Comparison of ENCODE assay signal across 8 mouse cellular contexts in genomic region chr6:114076560-114076959, GRCm38 (mm10). TPM values are rescaled to one million over a fixed set of nuclear protein-coding genes. Genes with fewer than 3 reads are reported as not detected.
A peak's percentile ranks its signal among the peaks of the same experiment; 100 is the strongest.
DNase-seq lines count a peak whose midpoint lies in the region; ATAC-seq and TF ChIP-seq lines count a peak whose summit lies in the region.

No protein-coding gene starts in this region.

- DNase-seq in adrenal gland, postnatal 14 days, result peak; percentile 70
- DNase-seq in forebrain, postnatal 0 days, result peak; percentile 82
- peak; percentile 67 to 85 for DNase-seq in layer of hippocampus, adult 18-20 months (ENCODE audit: low spot score in 2 of 2)
- no peak for DNase-seq in natural killer cell, adult 2 months (ENCODE audit: low spot score in 2 of 2)

- WGBS in intestine, postnatal 0 days, result 49% methylated on average over 3 of the region's 3 CpGs
- 49% methylated on average over 3 of the region's 3 CpGs for WGBS in intestine, embryonic 15.5 days
- 54% methylated on average over 3 of the region's 3 CpGs for WGBS in forebrain, postnatal 0 days
- 62% methylated on average over 3 of the region's 3 CpGs for WGBS in neural tube, embryonic 13.5 days

- no peak overlapping the region for H3K9ac ChIP-seq in intestine, postnatal 0 days (ENCODE audit: low read depth, low read length)
- H3K9ac ChIP-seq in intestine, embryonic 15.5 days, result no peak overlapping the region
- H3K9ac ChIP-seq in forebrain, postnatal 0 days, result no peak overlapping the region
- no peak overlapping the region for H3K9ac ChIP-seq in neural tube, embryonic 13.5 days

- H3K27ac ChIP-seq in intestine, postnatal 0 days (ENCODE audit: low read depth, low read length), result no peak overlapping the region
- H3K27ac ChIP-seq in intestine, embryonic 15.5 days, result no peak overlapping the region
- H3K27ac ChIP-seq in forebrain, postnatal 0 days (ENCODE audit: low read depth, low read length), result no peak overlapping the region
- no peak overlapping the region for H3K27ac ChIP-seq in neural tube, embryonic 13.5 days (replicated peaks)

- H3K9me3 ChIP-seq in intestine, postnatal 0 days (ENCODE audit: control insufficient read depth), result no peaks in the 10 kb centered on the region
- H3K9me3 ChIP-seq in intestine, embryonic 15.5 days, result no peaks in the 10 kb centered on the region
- no peaks in the 10 kb centered on the region for H3K9me3 ChIP-seq in forebrain, postnatal 0 days (ENCODE audit: low read length)
- H3K9me3 ChIP-seq in neural tube, embryonic 13.5 days, result no peaks in the 10 kb centered on the region

- no peak overlapping the region for H3K4me3 ChIP-seq in intestine, postnatal 0 days (ENCODE audit: low read depth, low read length)
- H3K4me3 ChIP-seq in intestine, embryonic 15.5 days (replicated peaks), result no peak overlapping the region
- H3K4me3 ChIP-seq in forebrain, postnatal 0 days (ENCODE audit: low read depth, low read length), result no peak overlapping the region
- H3K4me3 ChIP-seq in neural tube, embryonic 13.5 days, result no peak overlapping the region

- TF ChIP-seq CTCF in intestine, postnatal 0 days (IDR thresholded peaks at IDR 0.05; ENCODE audit: low read depth), result peak; percentile 58
- peak; percentile 94 for TF ChIP-seq CTCF in forebrain, postnatal 0 days (IDR thresholded peaks at IDR 0.05; ENCODE audit: low read depth)

- H3K27me3 ChIP-seq in intestine, postnatal 0 days (replicated peaks; ENCODE audit: control insufficient read depth, insufficient read depth, low read length), result no peaks in the 10 kb centered on the region
- no peaks in the 10 kb centered on the region for H3K27me3 ChIP-seq in intestine, embryonic 15.5 days (replicated peaks)
- H3K27me3 ChIP-seq in forebrain, postnatal 0 days (ENCODE audit: insufficient read depth, low read length), result no peaks in the 10 kb centered on the region
- H3K27me3 ChIP-seq in neural tube, embryonic 13.5 days, result no peaks in the 10 kb centered on the region

- no peak for ATAC-seq in intestine, postnatal 0 days
- ATAC-seq in intestine, embryonic 15.5 days, result no peak
- ATAC-seq in forebrain, postnatal 0 days, result peak; percentile 97
- peak; percentile 81 for ATAC-seq in neural tube, embryonic 13.5 days (ENCODE audit: low read depth)
- ATAC-seq in erythroblast, adult 5-6 weeks (replicated peaks; ENCODE audit: low FRiP score, poor library complexity, severe bottlenecking), result no peak

- no peaks in the 10 kb centered on the region for H3K36me3 ChIP-seq in intestine, postnatal 0 days (ENCODE audit: control insufficient read depth, insufficient read depth)
- no peaks in the 10 kb centered on the region for H3K36me3 ChIP-seq in intestine, embryonic 15.5 days
- no peaks in the 10 kb centered on the region for H3K36me3 ChIP-seq in forebrain, postnatal 0 days (ENCODE audit: insufficient read depth)
- H3K36me3 ChIP-seq in neural tube, embryonic 13.5 days, result no peaks in the 10 kb centered on the region

- H3K4me1 ChIP-seq in intestine, postnatal 0 days (replicated peaks; ENCODE audit: control insufficient read depth, insufficient read depth, low read length), result no peaks in the 10 kb centered on the region
- no peaks in the 10 kb centered on the region for H3K4me1 ChIP-seq in intestine, embryonic 15.5 days (replicated peaks)
- no peaks in the 10 kb centered on the region for H3K4me1 ChIP-seq in forebrain, postnatal 0 days (ENCODE audit: insufficient read depth)
- no peaks in the 10 kb centered on the region for H3K4me1 ChIP-seq in neural tube, embryonic 13.5 days (replicated peaks)

- no peak overlapping the region for H3K4me2 ChIP-seq in intestine, postnatal 0 days (replicated peaks; ENCODE audit: low read depth)
- no peak overlapping the region for H3K4me2 ChIP-seq in intestine, embryonic 15.5 days (replicated peaks)
- H3K4me2 ChIP-seq in forebrain, postnatal 0 days (ENCODE audit: low read depth), result no peak overlapping the region
- no peak overlapping the region for H3K4me2 ChIP-seq in neural tube, embryonic 13.5 days

RNA-seq across cellular contexts. Expression of gene Atp2b2, which starts 34.1 kb away (rescaled TPM):
- polyA plus RNA-seq in intestine, postnatal 0 days (2015; fragmentation: Nextera tagmentation; extraction: Ambion mirVana), result 0.48 TPM in 2 replicates
- 1.00 and 1.1 TPM in 2 replicates for polyA plus RNA-seq in intestine, embryonic 15.5 days (2015; fragmentation: Nextera tagmentation; extraction: Ambion mirVana)
- total RNA-seq in adrenal gland, postnatal 14 days (2021), result 4.7 and 5.5 TPM in 2 replicates
- total RNA-seq in forebrain, postnatal 0 days (2014; rRNA removed), result 59.4 and 65.1 TPM in 2 replicates
- 24.2 and 37.8 TPM in 2 replicates for polyA plus RNA-seq in forebrain, postnatal 0 days (2015; fragmentation: Nextera tagmentation; extraction: Ambion mirVana)
- total RNA-seq in layer of hippocampus, adult 18-20 months (2021), result 100 to 1,000 TPM; 313 to 326 TPM
- polyA plus RNA-seq in neural tube, embryonic 13.5 days (2015; fragmentation: Nextera tagmentation; extraction: Ambion mirVana), result 22.0 and 23.4 TPM in 2 replicates
- total RNA-seq in erythroblast, adult 5-6 weeks (2015; ENCODE audit: low replicate concordance), result not detected in 2 replicates
- total RNA-seq in erythroblast, adult 5-6 weeks (2017; ENCODE audit: low replicate concordance), result under 0.01 and 0.14 TPM in 2 replicates

RNA-seq across cellular contexts. Expression of gene Slc6a11, which starts 54.5 kb away (rescaled TPM):
- polyA plus RNA-seq in intestine, postnatal 0 days (2015; fragmentation: Nextera tagmentation; extraction: Ambion mirVana), result 0.04 TPM in 1 of 2 replicates, not detected in the other
- polyA plus RNA-seq in intestine, embryonic 15.5 days (2015; fragmentation: Nextera tagmentation; extraction: Ambion mirVana), result 0.24 and 0.29 TPM in 2 replicates
- total RNA-seq in adrenal gland, postnatal 14 days (2021), result 0.07 and 0.15 TPM in 2 replicates
- total RNA-seq in forebrain, postnatal 0 days (2014; rRNA removed), result 64.4 and 86.9 TPM in 2 replicates
- 45.6 and 62.9 TPM in 2 replicates for polyA plus RNA-seq in forebrain, postnatal 0 days (2015; fragmentation: Nextera tagmentation; extraction: Ambion mirVana)
- 10 to 100 TPM; 86.6 to 89.5 TPM for total RNA-seq in layer of hippocampus, adult 18-20 months (2021)
- polyA plus RNA-seq in neural tube, embryonic 13.5 days (2015; fragmentation: Nextera tagmentation; extraction: Ambion mirVana), result 33.4 and 35.5 TPM in 2 replicates
- total RNA-seq in erythroblast, adult 5-6 weeks (2015; ENCODE audit: low replicate concordance), result not detected in 2 replicates
- 0.14 TPM in 1 of 2 replicates, not detected in the other for total RNA-seq in erythroblast, adult 5-6 weeks (2017; ENCODE audit: low replicate concordance)

Comparison
In these comparisons a context has a peak if more than half of its experiments do, and no peak if none do; other contexts are left out.
1. ATAC-seq: peak in forebrain, postnatal 0 days (single experiment) and neural tube, embryonic 13.5 days (single experiment); none in intestine, postnatal 0 days (single experiment), intestine, embryonic 15.5 days (single experiment) and erythroblast, adult 5-6 weeks (single experiment).
2. DNase-seq: peak in adrenal gland, postnatal 14 days (single experiment), forebrain, postnatal 0 days (single experiment) and layer of hippocampus, adult 18-20 months (2 of 2); none in natural killer cell, adult 2 months (0 of 2).
3. RNA of gene Slc6a11, which starts 54.5 kb away (total RNA-seq): 86.6 to 89.5 TPM in layer of hippocampus, adult 18-20 months and 64.4 to 86.9 TPM in forebrain, postnatal 0 days; 0.07 to 0.15 TPM in adrenal gland, postnatal 14 days and 0.14 TPM in erythroblast, adult 5-6 weeks; every median in the first group is over 10 times any median in the second.